Mouse (Mus musculus) heart, postnatal 4 days (tissue): ENCODE results near the gene Elp4. TPM values are rescaled to one million over a fixed set of nuclear protein-coding genes. Genes with fewer than 3 reads are reported as not detected.

Experiments used
- DNase-seq: peaks from one replicate; pipeline ENCODE4 v3.0.0; 2021
- total RNA-seq, 2 experiments: library from RNA; stranded (reverse); gene quantifications; 2 replicates each; pipeline ENCODE4 v1.2.3; 2021

Gene Elp4
- total RNA-seq = 10 to 100 TPM; 18.8 TPM

DNA sequence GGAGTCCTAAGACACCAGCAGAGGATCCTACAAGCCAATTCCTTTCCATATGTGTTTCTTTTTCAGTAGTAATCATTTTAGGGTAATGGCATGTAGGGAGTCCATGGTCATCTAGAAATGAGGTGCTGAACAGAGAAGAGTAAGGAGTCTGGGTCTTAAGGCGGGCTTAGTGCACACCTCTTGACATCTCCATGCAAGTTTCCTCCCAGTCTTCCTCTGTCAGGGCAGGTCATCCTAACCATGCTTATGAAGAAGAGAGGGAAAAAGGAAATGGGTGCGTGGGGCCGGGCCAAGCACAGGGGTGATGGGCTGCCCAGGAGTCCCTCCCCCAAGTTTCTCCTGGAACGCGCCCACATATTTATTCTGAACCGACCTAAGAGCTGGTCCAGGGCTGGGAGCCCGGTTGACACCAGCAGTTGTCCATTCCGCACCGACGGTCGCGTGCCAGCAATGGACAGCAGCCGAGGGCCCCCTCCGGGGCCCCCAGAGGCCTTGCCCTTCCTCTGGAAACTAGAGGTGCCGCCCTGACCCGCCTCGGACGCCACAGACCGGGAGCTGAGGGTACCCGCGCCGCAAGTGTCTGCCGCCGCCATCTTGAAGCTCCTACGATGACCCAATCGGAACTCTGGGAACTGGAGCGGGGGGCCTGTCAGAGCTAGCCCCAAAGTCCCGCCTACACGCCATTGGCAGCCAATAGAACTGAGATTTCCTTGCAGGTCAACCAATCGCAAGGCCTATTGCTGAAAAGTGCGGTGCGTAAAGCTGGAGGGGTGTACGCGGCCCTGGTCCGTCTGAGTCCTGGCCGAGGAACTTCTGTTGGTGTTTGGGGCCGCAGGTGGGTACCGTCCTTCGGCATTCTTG, at the start of gene Elp4, which contains the start of gene Immp1l:
TSS of gene Elp4 (minus strand) at position 669 of the 861 bp plus-strand sequence.
TSS of gene Immp1l (plus strand) at position 743 of the 861 bp plus-strand sequence.
- peak; percentile 98 for DNase-seq

DNA sequence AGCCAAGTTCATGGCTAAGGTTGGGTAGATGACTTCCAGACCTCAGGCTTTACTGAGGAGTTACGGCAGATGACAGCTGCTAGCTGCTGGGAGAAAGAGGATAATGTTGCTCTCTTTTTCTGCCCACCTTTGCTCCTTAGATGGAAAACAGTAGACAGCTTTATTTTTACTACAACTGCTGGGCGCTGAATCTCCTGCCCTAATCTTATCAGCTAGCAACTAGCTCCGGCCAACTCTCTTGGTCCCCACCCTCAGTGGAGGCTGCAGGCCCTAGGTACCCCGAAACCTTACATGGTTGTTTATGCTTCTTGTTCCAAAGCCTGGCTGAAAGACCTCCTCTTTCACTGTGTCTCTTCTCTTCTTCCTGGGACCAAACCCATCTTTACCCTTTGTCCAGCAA, 49.5 kb upstream of the Elp4 start:
- no peak for DNase-seq

DNA sequence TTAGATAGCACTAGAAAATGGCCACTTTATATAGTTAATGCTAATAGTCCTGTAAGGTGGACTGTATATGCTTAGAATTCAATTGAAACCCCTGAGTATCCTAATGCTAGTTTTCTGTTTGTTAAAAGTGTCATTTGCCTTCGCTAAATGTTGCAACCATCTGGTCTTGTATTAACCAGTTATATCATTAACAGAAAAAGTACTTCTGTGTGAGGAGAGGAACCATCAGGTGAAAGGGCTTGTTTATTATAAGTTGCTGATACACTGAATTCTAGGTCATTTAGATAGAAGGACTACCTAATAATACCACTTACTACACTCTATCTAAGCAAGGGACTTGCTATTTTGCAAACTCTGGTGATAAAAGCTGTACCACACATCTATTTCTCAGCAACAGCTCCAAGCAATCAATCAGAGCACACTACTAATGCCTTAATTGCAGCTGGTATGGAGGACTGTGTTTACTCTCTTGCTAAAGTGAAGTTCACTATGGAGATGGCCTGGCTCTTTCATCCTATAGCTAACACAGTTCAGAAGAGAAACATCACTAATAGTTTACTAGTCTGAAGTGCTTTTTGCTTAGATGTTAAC, 47.1 kb upstream of the Elp4 start:
- DNase-seq = no peak

DNA sequence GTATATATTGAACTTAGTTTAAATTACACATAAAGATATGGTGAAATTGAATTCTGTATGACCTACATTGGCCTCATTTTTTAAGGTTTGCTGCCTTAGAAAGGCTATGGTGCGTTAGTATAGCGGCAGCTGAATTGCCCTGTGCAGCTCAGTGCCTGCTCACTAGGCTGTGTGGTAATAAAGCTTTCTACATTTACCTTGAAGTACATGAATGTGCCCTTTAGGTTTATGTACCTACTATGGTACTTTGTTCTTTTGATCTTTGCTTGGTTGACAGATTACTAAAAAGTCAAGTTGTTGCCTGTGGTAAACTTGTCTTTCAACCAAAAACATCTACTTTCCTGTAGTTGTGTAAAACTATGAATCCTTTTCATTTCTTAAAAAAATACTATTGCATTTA, 45.8 kb upstream of the Elp4 start:
- DNase-seq = no peak

DNA sequence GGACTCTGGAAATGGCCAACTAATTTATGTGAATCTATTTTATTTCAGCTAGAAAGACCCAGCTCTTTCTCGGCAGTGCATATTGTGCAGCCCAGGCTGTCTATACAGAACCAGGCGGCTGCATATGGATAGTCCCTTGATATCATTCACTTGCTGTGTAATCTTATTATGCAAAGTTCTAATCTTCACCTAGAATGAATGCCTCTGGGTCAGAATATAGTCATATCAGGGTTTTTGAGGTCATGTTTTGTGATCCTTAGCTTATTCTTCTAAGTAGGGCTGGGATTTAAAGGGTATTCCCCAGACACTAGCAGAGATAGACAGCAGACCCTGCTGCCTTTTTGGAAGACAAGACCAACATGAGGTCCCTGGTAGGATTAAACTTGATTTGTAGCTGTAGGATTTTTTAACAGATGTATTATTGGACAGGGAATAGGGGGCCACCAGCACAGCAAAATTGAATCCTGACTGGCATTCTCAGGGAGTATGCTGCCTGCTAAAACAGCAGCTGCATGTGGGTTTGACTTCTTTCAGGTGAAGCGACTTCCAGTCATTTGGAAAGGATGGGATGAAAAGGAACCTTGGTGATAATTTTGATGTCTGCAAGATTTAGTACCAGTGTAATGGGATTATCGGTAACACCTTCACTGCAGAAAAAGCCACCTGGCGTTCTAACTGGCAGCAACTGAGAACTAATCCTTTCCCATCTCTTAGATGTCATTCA, 13.4 kb upstream of the Elp4 start:
- DNase-seq = no peak

DNA sequence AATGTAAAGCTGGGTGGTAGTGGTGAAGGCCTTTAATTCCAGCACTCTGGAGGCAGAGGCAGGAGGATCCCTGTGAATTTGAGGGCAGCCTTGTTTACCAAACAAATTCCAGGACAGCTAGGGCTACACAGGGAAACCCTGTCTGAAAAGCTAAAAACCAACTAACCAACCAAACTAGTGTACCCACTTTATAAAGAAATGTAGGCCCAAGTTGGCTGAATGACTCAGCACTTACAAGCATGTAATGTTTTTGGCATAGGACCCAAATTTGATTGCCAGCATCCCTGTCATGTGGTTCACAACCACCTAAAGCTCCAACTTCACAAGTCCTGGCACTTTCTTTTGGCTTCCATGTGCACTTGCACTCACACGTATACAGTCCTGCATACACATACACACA, 12.3 kb upstream of the Elp4 start:
- no peak for DNase-seq

DNA sequence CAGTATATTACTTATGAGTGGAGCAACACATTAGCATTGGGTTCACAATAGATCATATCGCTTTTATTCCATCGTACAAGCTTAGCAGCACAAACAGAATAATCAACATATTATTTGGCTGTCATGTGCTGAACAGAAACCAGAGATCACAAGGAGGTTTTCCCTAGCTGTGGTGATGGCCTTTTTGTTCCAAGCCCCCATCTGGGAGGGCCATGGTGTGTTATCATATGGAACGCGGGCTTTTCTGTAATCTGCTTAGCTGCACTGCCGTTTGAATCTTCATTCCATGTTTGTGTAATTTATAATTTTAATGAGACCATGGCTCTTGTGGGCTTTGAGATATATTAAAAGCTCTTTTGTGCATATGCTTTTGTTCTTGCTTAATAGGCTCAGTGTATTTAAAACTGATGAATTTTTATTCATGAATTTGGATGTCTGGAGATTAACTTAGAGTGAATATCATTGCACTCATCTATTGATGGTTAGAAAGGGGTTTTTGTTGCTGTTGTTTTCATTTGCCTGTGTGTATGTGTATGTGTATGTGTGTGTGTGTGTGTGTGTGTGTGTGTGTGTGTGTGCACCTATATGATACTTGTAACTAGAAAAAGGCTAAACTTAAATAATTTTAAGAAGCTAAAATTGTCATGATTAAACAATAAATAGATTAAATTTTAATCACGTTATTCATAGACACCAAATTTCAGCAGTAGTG, 9.4 kb upstream of the Elp4 start:
- DNase-seq = no peak

DNA sequence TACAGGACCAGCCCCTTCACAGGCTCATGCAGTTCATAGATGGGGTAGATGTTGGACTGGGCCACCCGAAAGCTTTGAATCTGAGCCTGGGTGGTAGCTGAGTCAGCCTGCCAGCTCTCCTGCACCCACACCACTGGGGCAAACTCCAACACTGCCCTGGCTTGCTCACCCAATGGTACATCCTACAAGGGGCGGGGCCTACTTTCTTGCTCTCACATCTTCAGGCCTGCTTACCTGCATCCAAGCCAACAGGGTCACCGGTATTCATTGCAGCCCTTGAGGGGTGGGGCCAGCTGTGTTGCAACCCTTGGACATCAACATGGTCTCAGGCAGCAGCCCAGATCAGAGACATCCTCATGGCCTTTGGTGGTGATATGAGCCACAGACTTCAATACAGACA, 6.2 kb upstream of the Elp4 start:
- no peak for DNase-seq

DNA sequence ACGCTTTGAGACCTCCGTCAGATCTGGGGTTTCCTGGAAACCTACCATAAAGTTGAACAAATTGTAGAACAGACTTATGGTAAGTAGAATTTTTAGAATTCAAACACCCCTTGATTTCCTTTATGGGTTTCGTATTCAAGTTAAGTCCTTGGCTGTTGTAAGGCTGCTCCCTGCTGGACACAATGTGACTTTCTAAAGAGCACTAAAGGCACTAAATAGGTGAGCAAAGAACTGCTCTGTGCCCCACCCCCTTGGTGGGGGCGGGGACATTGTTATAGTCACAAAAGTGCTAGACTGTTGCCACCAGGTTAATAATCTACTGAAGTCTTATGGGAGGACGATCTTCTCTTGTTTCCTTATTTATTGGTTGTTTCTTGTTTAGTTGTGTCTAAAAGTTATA, 4.0 kb upstream of the Elp4 start:
- DNase-seq = no peak

DNA sequence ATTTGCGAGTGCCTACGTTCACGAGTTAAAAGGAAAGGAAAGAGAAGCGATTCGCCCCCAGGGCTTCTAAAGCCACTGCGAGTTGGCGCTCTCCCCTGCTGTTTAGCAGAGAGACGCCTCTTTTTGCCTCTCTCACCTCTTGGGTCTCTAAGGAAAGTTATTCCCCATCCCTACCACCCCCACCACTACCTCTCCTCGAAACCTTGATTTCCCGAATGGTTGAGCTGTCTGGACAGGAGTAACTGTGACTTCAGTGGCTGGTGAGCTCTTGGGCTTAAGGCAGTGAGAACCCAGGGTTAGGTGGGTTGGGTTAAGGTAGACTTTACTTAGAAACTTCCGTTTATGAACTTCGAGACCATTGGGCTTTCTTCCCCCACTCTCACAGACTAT, 388 bp upstream of the Elp4 start:
- no peak for DNase-seq

DNA sequence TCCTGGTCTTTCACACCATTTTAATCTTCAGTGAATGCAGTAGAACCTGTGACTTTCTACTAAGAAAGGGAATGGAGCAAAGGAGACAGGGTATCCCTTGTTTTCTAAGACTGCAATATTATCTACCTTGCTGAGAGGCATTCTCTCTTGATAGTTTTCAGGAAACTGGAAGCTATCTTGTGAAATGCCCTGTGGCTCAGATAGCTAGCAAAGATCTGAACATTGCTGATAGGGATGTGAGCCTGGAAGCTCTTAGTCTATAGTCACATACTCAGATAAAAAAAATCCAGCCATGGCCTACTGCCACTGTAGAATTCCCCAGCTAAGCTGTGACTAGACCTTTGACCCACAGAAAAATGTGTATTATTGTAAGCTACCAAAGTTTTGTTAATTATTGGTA, 13.5 kb downstream of the Elp4 start:
- DNase-seq = no peak

DNA sequence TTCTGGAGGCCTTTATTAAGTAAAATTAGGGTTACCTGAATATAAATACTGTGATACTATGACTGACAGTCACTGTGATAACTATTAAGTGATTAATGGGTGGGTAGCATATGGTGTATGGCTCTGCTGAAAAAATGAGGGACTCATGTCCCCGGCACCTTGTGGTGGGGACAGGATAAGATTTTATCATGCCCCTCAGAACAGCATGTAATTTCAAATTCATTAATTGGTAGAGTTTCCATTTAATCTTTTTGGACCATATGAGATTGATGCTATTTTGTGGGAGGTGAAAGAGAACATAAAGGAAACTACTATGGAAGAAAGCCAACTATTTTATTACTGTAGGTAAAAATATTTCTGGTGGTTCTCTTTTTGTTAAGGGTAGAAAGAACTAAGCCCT, 31.0 kb downstream of the Elp4 start:
- DNase-seq = no peak

DNA sequence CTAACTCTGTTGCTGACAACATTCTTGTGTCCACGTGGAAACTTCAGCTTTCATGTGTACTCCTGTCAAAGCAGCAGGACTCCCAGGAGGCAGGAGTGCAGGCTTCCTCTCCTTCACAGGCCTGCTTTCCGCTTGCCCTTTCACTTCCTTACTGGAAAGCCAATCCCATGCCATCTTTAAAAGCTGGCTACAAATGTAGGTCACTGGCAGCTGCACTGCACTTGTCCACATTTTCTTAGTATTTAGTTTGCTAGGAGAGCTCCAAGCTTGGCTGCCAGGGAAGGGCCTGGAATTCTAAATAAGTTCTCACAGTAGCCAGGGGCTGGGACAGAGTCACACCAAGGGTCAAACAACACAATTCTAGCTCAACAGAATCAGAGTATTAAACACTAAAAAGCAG, 49.6 kb downstream of the Elp4 start:
- DNase-seq = peak; percentile 12

DNA sequence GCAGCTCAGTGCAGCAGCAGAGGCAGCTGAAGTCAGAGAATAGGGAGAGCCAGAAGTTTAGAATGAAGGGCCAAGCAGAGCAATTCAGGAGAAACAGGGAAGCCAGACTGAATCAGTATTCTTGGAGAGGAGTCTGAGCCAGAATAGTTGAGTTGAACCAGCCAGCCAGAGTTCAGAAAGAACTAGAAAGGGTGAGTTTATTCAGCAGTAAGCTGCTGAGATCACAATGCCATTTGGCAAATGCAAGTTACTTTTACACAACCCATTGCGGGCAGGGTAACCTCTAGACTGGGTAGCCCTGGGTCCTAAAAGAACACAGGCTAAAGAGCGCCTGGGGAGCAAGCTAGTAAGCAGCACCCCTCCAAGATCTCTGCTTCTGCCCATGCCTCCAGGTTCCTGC, 51.4 kb downstream of the Elp4 start:
- DNase-seq = no peak

DNA sequence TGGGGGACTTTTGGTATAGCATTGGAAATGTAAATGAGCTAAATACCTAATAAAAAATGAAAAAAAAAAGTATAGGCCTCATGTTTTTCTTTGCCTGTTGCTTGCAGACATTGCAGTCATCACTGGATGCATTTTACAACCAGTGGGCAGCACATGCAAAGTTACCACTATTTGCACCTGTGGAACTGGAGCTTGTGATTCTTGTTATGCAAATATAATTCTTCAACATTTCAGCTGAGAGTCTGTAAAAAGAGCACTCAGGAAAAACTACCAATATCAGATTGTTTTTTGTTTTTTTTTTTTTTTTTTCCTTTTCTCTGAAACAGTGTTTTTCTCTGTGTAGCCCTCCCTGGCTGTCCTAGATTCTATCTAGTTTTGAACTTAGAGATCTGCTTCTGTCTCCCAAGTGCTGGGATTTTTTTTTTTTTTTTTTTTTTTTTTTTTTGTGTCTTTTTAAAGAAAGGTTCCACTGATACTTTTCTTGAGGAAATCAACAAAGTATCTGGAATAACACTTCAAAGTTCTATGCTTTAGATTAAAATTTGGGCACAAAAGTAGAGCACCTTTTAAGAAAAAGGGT, 52.6 kb downstream of the Elp4 start:
- no peak for DNase-seq

DNA sequence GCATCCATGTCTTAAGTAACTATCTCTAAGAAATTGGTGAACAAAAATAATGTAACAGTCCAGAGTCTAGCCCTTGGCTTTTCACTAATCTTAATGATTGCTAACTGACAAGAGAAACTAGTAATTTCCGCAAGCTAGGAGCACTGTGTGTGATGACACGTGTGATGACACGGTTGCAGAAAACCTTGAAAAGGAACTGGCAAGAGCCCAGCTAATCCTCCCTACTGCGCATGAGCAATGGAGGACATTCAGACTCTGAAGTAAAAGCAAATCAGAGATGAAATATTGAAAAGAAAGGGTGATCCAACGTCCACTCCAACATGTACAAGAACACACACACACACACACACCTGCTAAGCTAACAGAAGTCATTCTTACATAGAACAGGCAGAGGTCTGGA, 61.2 kb downstream of the Elp4 start:
- no peak for DNase-seq

DNA sequence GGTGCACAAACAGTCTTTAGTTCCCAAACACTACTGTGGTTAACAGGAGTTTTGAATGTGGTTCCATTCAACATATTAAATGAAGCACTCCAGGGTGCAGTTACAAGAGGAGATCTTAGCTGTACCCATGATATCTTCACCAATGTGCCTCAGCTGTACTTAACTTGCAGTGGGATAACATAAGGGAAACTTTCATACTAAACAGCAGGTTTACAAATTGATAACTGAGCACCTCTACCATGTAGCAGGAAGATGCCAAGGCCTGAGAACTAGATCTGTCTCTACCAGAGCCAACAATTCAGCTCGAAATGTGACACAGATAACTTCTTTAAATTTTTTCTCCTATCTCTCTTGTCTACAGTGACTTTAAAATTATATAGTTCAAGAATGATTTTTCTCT, 86.4 kb downstream of the Elp4 start:
- DNase-seq = no peak

DNA sequence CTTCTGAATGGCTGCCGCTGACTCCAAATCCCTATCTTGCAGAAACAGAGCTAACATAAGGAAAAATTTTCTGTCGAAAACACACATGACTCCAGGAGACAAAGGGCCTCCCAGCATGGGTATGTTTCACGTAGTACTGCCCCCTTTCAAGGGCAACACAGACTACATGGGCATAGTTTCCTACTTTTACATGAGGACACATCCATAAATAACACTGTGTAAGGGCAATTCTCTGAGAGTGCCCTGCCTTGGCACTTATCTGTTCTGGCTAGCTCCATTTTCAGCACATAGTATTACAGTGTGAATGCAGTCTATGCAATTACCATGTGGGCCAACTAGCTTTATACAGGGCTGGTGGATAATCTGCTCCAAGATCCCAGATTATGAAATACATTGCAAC, 89.2 kb downstream of the Elp4 start:
- DNase-seq = peak; percentile 15

DNA sequence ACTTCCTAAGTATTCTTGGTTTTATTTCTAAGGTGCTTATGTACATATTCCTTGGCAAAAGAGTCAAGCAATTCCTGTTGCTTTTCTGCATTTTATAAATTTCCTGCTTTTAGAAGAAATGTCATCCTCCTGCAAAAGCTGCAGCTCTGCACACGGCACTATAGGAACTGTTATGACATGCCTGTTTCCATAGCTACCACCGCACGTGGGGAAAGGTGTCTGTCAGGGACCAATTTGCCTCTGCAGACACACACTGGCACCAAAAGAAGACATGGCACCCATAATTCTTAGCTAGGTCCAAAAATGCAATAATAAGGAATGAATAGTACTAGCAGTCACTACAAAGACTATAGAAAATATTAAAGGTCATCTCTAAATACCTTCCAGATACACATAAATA, 91.3 kb downstream of the Elp4 start:
- DNase-seq = no peak

DNA sequence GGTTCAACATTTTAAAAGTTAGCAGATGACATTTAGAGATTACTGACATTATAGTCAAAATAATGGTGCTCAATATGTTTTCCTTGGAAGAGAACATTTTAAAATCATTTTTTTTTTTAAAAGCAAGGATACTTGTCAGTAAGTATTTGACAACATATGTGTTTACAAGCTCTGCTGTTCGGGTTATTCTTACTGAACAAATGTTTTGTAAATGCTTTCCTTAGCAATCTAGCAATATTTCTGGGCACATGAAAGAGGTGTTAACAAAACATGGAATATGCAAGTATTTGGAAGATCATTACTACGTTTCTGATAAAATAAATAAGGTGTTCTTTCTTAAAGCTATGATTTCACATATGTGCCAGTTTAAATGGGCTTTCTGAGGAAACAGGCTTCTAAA, 94.1 kb downstream of the Elp4 start:
- no peak for DNase-seq

DNA sequence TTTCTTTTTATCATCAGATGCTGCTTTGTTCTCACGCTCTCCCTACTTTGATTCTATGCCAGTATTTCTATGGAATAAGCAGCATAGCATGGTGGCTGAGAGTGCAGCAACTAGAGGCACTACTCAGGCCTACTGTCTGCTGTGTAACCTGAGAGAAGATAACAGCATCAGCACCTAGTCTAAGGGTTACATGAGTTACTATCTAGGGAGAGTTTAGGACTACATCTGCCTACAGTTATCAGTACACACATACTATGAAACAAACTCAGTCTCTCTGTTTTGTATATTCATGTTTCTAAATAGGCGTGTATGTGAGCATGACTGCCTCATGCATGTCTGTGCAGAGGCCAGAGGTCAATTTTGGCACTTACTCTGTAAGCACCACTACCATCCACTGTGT, 97.8 kb downstream of the Elp4 start:
- DNase-seq = no peak

DNA sequence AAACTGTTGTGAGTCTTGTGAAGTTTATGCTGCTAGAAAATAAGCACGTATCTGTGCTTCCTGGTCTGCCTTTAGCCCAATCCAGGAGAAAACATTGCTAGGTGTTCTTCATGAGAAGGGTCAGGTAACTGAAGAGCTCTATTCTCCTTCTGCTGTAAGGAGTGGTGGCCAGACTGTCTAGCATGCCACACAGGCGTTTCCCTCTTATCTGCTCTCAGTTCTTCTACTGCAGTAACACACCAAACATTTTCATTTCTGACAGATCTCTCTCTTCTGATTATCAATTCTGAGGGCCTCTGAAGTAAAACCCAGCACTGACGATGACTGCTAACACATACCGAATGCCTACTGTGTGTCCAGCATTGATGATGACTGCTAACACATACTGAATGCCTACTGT, 98.3 kb downstream of the Elp4 start:
- DNase-seq = no peak

DNA sequence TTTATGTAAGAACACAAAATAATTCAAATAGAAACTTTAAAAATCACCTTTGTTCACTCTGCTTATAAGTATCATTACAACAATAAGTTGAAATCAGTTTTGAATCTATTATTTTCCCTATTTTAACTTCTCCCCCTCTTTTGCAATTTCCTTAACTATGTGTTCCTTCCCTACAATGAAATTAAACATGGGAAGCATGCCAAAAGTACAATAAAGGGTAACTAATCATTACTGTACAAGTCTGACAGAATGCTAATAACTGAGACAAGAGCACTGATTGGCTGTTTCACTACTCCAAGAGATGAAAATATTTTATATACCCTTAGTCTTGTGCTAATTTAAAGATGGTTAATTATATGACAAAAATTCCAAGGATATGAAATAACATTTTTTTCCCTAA, 99.2 kb downstream of the Elp4 start:
- no peak for DNase-seq
